Mouse (Mus musculus) adrenal gland, postnatal 36 days (tissue): ENCODE measurements around the gene Olfr1095. TPM values are rescaled to one million over a fixed set of nuclear protein-coding genes. Genes with fewer than 3 reads are reported as not detected.
A peak's percentile ranks its signal among the peaks of the same experiment; 100 is the strongest.

Experiments used
- DNase-seq, 2 experiments: peaks; one replicate each; pipeline ENCODE4 v3.0.0; 2021; ENCODE audit warnings: mixed read lengths in 1 of 2
- long read RNA-seq, 2 experiments: library from polyadenylated mRNA; stranded (forward); transcript quantifications; one replicate each; pipeline ENCODE4 v2.0.0; 2021; ENCODE audit warnings: borderline sequencing depth in 2 of 2
- total RNA-seq, 2 experiments: library from RNA; stranded (reverse); gene quantifications; 2 replicates each; pipeline ENCODE4 v1.2.3; 2021

Olfr1095 gene
- not detected for total RNA-seq
- long read RNA-seq, experiment 1 = 0 reads
- long read RNA-seq, experiment 2 = 0 reads

GRCm38 (mm10) chr2:86851596-86851995 lies at the start of gene Olfr1095:
Gene Olfr1095, minus strand, starts transcription at chr2:86851696.
- no peak for DNase-seq

- DNase-seq = no peak
Measured at GRCm38 (mm10) chr2:86892116-86892515, 40.6 kb upstream of the Olfr1095 start, which contains the start of gene Olfr1097. Gene Olfr1097, minus strand, starts transcription at chr2:86892216.

- peak in 1 of 2 experiments; percentile 0 for DNase-seq
Measured at GRCm38 (mm10) chr2:86874702-86875101, 23.2 kb upstream of the Olfr1095 start, which contains the start of gene Gm13723. Gene Gm13723, minus strand, starts transcription at chr2:86874802.

GRCm38 (mm10) chr2:86824363-86824762 lies 27.1 kb downstream of the Olfr1095 start, which contains the start of gene Olfr1094:
Gene Olfr1094, plus strand, starts transcription at chr2:86824663.
- DNase-seq = no peak

GRCm38 (mm10) chr2:86809918-86810317 lies 41.6 kb downstream of the Olfr1095 start, which contains the start of gene Olfr141:
Gene Olfr141, minus strand, starts transcription at chr2:86810018.
- DNase-seq = no peak

Other genes with a start within 250 kb of the Olfr1095 start
- gene Olfr1084, start 212.0 kb downstream of the Olfr1095 start, total RNA-seq = not detected
- not detected for gene Olfr1085, start 189.7 kb downstream of the Olfr1095 start, total RNA-seq
- not detected for gene Olfr1086, start 171.6 kb downstream of the Olfr1095 start, total RNA-seq
- gene Olfr1087, start 153.3 kb downstream of the Olfr1095 start, total RNA-seq = not detected
- gene Olfr1089, start 118.0 kb downstream of the Olfr1095 start, total RNA-seq = not detected
- not detected for gene Olfr1090, start 92.7 kb downstream of the Olfr1095 start, total RNA-seq
- gene Olfr1093, start 69.2 kb downstream of the Olfr1095 start, total RNA-seq = not detected
- not detected for gene Olfr141, start 41.7 kb downstream of the Olfr1095 start, total RNA-seq
- not detected for gene Olfr1094, start 27.0 kb downstream of the Olfr1095 start, total RNA-seq
- gene Gm13723, start 23.1 kb upstream of the Olfr1095 start, total RNA-seq = not detected
- not detected for gene Olfr1097, start 40.5 kb upstream of the Olfr1095 start, total RNA-seq
- not detected for gene Olfr1098, start 72.8 kb upstream of the Olfr1095 start, total RNA-seq
- gene Olfr1099, start 109.0 kb upstream of the Olfr1095 start, total RNA-seq = not detected
- gene Olfr1100, start 128.3 kb upstream of the Olfr1095 start, total RNA-seq = not detected
- not detected for gene Olfr1101, start 139.5 kb upstream of the Olfr1095 start, total RNA-seq
- not detected for gene Olfr1102, start 146.7 kb upstream of the Olfr1095 start, total RNA-seq
- gene Olfr1104, start 175.4 kb upstream of the Olfr1095 start, total RNA-seq = not detected
- not detected for gene Olfr1105, start 184.8 kb upstream of the Olfr1095 start, total RNA-seq
- gene Olfr1106, start 200.6 kb upstream of the Olfr1095 start, total RNA-seq = not detected
- not detected for gene Olfr1107, start 224.1 kb upstream of the Olfr1095 start, total RNA-seq
- not detected for gene Olfr1109, start 244.3 kb upstream of the Olfr1095 start, total RNA-seq